Mouse (Mus musculus) embryonic facial prominence, embryonic 12.5 days (tissue): ENCODE results near the gene Abhd15. TPM values are rescaled to one million over a fixed set of nuclear protein-coding genes. Genes with fewer than 3 reads are reported as not detected.

Source experiments
- ATAC-seq: fragments of 200-750 bp; cut with Nextera tagmentation; 2 replicates; pipeline ENCODE4 v1.8.0; 2017; ENCODE audit not compliant: insufficient number of reproducible peaks, insufficient read depth, low FRiP score, low TSS enrichment
- H3K27ac ChIP-seq: fragments of 300-500 bp; sonication (generic); 2 replicates; pipeline ENCODE4 v1.5.1; 2016; ENCODE audit warnings: mild to moderate bottlenecking
- H3K27me3 ChIP-seq: fragments of 300-500 bp; sonication (generic); 2 replicates; pipeline ENCODE4 v1.6.1; 2016; ENCODE audit warnings: mild to moderate bottlenecking, moderate library complexity
- H3K36me3 ChIP-seq: fragments of 300-500 bp; sonication (generic); 2 replicates; pipeline ENCODE4 v1.6.1; 2016; ENCODE audit warnings: mild to moderate bottlenecking
- H3K4me1 ChIP-seq: fragments of 300-500 bp; sonication (generic); 2 replicates; pipeline ENCODE4 v1.6.1; 2016
- H3K4me2 ChIP-seq: fragments of 300-500 bp; sonication (generic); replicated peaks from 2 replicates; pipeline ENCODE4 v1.6.1; 2016; ENCODE audit warnings: mild to moderate bottlenecking, moderate library complexity
- H3K4me3 ChIP-seq: fragments of 300-500 bp; sonication (generic); 2 replicates; pipeline ENCODE4 v1.5.1; 2016; ENCODE audit warnings: mild to moderate bottlenecking
- H3K9ac ChIP-seq: fragments of 300-500 bp; sonication (generic); 2 replicates; pipeline ENCODE4 v1.6.1; 2016; ENCODE audit warnings: mild to moderate bottlenecking, moderate library complexity
- H3K9me3 ChIP-seq: fragments of 300-500 bp; sonication (generic); 2 replicates; pipeline ENCODE4 v1.6.1; 2016; ENCODE audit warnings: mild to moderate bottlenecking, moderate library complexity
- WGBS: fragments of 180-500 bp; shearing (Covaris S2); methylation state at CpG from one replicate; pipeline ENCODE4 v1.1.7; 2016; 5-methylcytosine and 5-hydroxymethylcytosine counted together
- polyA plus RNA-seq: library from polyadenylated mRNA; unstranded; fragments of >200 nt; fragmentation: Nextera tagmentation; extraction: Ambion mirVana; gene quantifications from 2 replicates; pipeline ENCODE4 v1.2.1, GENCODE M21; 2016

Gene Abhd15
- polyA plus RNA-seq, 1 experiment from 2014 or later = 2.8 TPM

DNA sequence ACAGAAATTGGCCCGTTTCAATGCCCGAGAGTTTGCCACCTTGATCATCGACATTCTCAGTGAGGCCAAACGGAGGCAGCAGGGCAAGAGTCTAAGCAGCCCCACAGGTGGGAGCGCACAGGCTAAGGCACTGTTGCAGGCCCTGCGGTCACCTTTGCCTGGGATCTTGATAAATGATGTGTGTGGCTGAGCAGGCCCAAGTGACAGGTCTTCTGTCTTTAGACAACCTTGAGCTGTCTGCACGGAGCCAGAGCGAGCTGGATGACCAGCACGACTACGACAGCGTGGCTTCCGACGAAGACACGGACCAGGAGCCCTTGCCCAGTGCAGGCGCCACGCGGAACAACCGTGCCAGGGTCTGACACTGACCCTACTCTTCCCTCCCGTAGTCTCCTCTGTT lies 10.5 kb upstream of the Abhd15 start:
- Histone ChIP-seq H3K4me2 (no peak overlapping the region), H3K36me3 (peaks cover 73% of the 10 kb centered on the region), H3K27me3 (no peaks in the 10 kb centered on the region), H3K9ac (no peak overlapping the region), H3K4me1 (peaks cover 18% of the 10 kb centered on the region), H3K27ac (no peak overlapping the region), H3K9me3 (no peaks in the 10 kb centered on the region), H3K4me3 (no peak overlapping the region)
- 94% methylated on average over 19 of the region's 19 CpGs for WGBS
- no peak for ATAC-seq

DNA sequence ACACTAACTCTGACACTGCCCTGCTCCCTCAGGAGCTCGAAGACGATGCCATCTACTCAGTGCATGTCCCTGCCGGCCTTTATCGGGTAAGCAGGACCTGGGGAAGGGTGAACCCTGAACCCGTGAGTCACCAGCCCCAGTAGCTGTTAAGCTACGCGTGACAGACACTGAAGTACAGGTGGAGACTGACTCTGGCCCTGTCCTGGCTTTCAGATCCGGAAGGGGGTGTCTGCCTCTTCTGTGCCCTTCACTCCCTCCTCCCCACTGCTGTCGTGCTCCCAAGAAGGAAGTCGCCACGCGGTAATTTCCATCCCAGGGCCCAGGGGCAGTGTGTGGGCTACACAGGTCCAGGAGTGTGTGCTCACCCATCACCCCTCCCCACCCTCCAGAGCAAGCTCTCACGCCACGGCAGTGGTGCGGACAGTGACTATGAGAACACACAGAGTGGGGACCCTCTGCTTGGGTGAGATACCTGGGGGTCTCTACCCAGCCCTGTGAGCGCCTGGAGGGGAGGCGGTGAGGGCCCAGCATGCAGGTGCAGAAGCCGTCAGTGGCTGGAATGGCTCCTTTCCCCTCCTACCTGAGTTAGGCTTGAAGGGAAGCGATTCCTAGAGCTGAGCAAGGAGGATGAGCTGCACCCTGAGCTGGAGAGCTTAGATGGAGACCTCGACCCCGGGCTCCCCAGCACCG lies 9.5 kb upstream of the Abhd15 start:
- Histone ChIP-seq H3K27ac (no peak overlapping the region), H3K4me3 (no peak overlapping the region), H3K27me3 (no peaks in the 10 kb centered on the region), H3K36me3 (peaks cover 63% of the 10 kb centered on the region), H3K9ac (no peak overlapping the region), H3K4me2 (no peak overlapping the region), H3K9me3 (no peaks in the 10 kb centered on the region), H3K4me1 (peaks cover 15% of the 10 kb centered on the region)
- no peak for ATAC-seq
- 90% methylated on average over 22 of the region's 22 CpGs for WGBS

DNA sequence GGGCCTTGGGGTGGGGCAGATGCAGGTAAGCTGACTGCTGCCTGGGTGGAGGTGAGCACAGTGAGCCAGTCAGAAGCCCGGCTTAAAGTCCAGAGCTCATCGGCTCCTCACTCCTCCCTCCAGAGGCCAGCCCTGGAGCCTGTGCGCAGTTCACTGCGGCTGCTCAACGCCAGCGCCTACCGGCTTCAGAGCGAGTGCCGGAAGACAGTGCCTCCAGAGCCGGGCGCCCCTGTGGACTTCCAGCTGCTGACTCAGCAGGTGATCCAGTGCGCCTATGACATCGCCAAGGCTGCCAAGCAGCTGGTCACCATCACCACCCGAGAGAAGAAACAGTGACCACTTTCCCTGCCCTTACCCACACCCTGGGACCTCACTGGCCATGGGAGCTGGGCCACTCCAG lies 8.6 kb upstream of the Abhd15 start:
- no peak overlapping the region for H3K9ac ChIP-seq
- no peak for ATAC-seq
- peaks cover 12% of the 10 kb centered on the region for H3K4me1 ChIP-seq
- H3K36me3 ChIP-seq = peaks cover 57% of the 10 kb centered on the region
- 82% methylated on average over 14 of the region's 14 CpGs for WGBS
- no peaks in the 10 kb centered on the region for H3K27me3 ChIP-seq
- no peak overlapping the region for H3K4me2 ChIP-seq
- no peaks in the 10 kb centered on the region for H3K9me3 ChIP-seq
- no peak overlapping the region for H3K27ac ChIP-seq
- no peak overlapping the region for H3K4me3 ChIP-seq

DNA sequence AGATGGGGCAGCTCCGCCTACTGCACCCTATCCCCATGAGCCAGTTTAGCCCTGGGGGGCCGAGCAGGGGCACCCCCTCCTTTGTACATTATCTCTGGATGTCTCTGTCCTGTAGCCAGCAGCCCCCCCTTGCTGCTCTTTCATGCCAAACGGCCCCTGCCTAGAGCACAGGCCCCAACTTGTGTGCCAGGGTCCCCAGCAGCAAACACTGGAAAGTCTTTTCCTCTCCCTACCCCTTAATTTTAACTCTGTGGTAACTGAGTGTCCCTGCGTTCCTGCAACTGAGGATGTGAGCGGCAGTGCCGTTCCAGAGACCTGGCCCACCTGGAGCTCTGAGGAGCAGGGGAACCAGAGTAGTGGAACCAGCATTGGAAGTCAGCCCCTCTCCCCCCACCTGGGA lies 8.0 kb upstream of the Abhd15 start:
- Histone ChIP-seq H3K27me3 (no peaks in the 10 kb centered on the region), H3K4me2 (no peak overlapping the region), H3K27ac (no peak overlapping the region), H3K4me1 (peaks cover 15% of the 10 kb centered on the region), H3K9me3 (no peaks in the 10 kb centered on the region), H3K36me3 (peaks cover 56% of the 10 kb centered on the region), H3K4me3 (no peak overlapping the region), H3K9ac (no peak overlapping the region)
- no peak for ATAC-seq
- 82% methylated on average over 6 of the region's 6 CpGs for WGBS

DNA sequence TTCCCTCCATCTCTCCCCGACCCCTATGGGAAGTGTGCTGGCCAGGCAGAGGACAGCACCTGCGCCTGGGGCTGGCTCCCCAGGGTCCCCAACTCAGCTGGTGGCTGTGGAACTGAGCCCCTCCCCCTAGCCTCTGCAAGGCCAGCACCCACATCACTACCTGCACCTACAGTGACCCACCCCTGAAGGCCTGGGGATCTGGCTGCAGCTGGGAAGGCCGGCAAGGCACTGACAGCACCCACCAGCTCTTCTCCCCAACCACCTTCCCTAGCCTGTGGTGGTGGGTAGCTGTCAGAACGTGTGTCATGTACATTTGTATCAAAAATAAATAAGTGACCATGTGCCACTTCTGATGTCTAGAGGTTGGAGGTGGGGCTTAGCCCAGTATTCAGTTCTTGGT lies 7.5 kb upstream of the Abhd15 start:
- H3K4me2 ChIP-seq = no peak overlapping the region
- no peak overlapping the region for H3K4me3 ChIP-seq
- H3K27me3 ChIP-seq = no peaks in the 10 kb centered on the region
- H3K9me3 ChIP-seq = no peaks in the 10 kb centered on the region
- 76% methylated on average over 4 of the region's 4 CpGs for WGBS
- peaks cover 18% of the 10 kb centered on the region for H3K4me1 ChIP-seq
- no peak overlapping the region for H3K9ac ChIP-seq
- peaks cover 51% of the 10 kb centered on the region for H3K36me3 ChIP-seq
- no peak overlapping the region for H3K27ac ChIP-seq
- ATAC-seq = no peak

DNA sequence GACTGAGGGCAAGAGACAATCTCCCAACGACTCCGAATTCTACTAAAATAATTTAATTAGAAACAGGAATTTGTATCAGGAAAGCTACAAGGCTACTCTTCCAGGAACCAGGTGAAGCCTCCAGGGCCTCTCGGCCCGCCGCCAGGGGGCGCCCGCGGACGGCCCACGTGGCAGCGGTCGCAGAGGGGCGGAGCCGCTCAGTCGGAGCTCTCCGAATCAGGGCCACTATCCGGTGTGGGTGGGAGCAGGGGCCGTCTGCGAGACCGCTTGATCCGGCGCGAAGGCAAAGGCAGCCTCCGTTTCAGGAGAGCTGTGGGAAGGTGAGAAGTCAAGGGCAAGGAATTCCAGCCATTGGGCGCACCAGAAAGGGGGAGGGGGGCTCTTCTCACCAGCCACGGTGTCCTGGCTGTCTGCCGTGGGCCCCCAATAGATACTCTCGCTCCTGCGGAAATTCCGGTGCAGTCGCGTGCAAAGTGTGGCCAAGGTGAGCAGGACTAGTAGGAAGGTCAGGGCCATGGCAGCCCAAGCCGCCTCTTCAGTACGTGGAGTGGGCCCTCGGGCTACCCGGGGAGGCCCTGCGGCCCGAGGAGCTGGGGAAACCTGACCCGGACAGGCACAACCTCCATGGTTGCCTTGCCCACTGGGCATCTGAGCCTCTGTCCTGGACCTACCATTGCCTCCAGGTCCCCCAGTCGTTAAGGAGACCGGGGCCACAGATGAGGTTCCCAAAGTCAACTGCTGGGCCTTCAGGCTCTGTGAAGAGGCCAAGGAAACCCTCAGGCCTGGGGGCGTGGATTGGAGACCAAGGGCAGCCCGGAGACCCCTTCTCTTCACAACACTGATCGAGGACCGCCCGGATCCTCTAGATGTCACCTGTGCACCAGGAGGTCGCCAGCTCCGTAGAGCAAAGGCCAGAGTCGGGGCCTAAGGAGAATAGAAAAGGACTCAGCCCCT lies 6.6 kb upstream of the Abhd15 start:
- 18% methylated on average over 49 of the region's 49 CpGs for WGBS
- peak overlapping the region; percentile 37 for H3K4me3 ChIP-seq
- peak overlapping the region; percentile 48 for H3K9ac ChIP-seq
- no peaks in the 10 kb centered on the region for H3K9me3 ChIP-seq
- peak overlapping the region; percentile 72 for H3K27ac ChIP-seq
- ATAC-seq = peak; percentile 49; the same call in 1 of the 2 replicates
- peaks cover 20% of the 10 kb centered on the region for H3K4me1 ChIP-seq
- H3K4me2 ChIP-seq = peak overlapping the region; percentile 72
- H3K36me3 ChIP-seq = peaks cover 42% of the 10 kb centered on the region
- no peaks in the 10 kb centered on the region for H3K27me3 ChIP-seq

DNA sequence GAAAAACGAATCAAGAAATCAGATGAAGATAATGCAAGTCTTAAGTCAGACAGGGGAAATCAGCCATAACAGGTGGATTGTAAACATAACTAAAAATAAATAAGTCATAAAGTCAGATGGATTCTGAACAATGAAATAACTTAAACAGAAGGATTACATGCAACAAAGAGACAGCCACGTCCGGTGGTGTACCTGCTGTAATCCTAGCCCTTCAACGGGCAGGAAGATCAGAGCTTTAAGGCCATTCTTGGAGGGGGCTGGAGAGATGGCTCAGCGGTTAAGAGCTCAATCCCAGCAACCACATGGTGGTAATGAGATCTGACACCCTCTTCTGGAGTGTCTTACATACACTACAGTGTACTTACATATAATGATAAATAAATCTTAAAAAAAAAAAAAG lies 3.6 kb upstream of the Abhd15 start:
- ATAC-seq = no peak
- peaks cover 12% of the 10 kb centered on the region for H3K36me3 ChIP-seq
- peaks cover 21% of the 10 kb centered on the region for H3K27me3 ChIP-seq
- peaks cover 47% of the 10 kb centered on the region for H3K4me1 ChIP-seq
- no peak overlapping the region for H3K27ac ChIP-seq
- H3K4me2 ChIP-seq = no peak overlapping the region
- H3K9ac ChIP-seq = no peak overlapping the region
- no peaks in the 10 kb centered on the region for H3K9me3 ChIP-seq
- H3K4me3 ChIP-seq = no peak overlapping the region
- 70% methylated on average over 5 of the region's 5 CpGs for WGBS

DNA sequence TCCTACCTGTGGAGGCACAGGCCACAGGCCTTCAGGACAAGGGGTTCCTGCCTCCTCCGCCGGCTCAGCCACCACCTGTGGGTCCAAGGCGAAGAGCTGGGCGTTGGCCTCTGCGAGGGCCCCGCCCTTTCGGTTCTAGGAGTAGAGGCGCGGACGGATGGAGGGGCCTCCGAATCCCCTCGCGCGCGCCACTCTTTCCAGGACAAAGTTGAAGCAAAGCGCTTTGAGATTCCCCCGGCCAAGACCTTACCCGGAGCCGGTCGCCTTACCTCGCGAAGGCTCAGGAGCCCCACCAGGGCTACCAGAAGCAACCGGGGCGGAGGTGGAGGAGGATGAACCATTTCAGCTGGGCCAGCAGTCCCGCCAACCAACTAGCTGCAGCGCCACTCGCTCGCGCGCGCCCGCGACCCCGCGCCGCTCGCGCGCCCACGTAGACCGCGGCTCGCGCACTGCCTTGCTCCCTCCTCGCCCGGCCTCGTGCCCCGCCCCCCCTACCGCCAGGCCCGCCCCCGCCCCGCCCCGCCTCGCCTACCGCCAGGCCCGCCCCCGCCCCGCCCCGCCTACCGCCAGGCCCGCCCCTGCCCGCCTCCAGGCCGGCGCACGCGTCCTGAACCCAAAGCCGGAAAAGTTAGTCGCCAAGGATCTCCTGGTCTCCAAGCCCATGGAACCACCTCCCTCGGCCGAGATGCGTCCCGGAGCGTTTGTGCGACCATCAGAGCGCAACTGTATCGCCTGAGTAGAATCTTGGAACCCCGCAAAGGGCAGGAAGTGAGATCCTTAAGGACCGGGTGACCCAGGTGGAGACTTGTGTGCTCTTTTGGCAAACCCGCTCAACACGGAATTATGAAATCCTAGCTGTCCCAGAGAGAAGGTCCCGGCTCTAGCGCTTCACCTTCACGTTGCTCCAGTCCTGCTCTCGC lies 1.8 kb upstream of the Abhd15 start:
- Histone ChIP-seq H3K27ac (peak overlapping the region; percentile 75), H3K4me1 (peaks cover 44% of the 10 kb centered on the region)
- ATAC-seq = peak; percentile 35; the same call in 1 of the 2 replicates

DNA sequence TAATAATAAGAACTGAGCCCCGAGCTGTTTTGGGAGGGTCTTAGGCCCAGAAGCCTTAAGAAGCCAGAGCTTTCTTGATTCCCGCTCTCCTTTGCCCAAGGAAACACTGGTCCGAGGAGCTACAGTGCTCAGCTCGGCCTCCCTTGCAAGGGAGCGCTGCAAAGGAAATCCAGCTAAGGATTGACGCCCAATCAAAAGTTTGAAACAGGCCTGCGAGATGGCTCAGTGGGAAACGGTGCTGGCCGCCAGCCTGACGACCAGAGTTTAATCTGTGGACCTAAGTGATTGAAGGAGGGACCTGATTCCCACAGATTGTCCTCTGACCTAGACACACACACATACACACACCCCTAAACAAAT lies 1.1 kb upstream of the Abhd15 start:
- WGBS = 7% methylated on average over 10 of the region's 10 CpGs
- H3K36me3 ChIP-seq = no peaks in the 10 kb centered on the region
- peak overlapping the region; percentile 98 for H3K4me2 ChIP-seq
- no peaks in the 10 kb centered on the region for H3K9me3 ChIP-seq
- peaks cover 24% of the 10 kb centered on the region for H3K27me3 ChIP-seq
- H3K9ac ChIP-seq = peak overlapping the region; percentile 22; the same call in 1 of the 2 replicates
- peak overlapping the region; percentile 74 for H3K4me3 ChIP-seq
- no peak overlapping the region; the same call in 1 of the 2 replicates for H3K27ac ChIP-seq
- peaks cover 38% of the 10 kb centered on the region for H3K4me1 ChIP-seq
- ATAC-seq = no peak

More for the DNA sequence above, 1.8 kb upstream of the Abhd15 start:
- Histone ChIP-seq H3K36me3 (no peaks in the 10 kb centered on the region), H3K9ac (peak overlapping the region; percentile 77), H3K9me3 (no peaks in the 10 kb centered on the region), H3K4me3 (peak overlapping the region; percentile 74), H3K27me3 (peaks cover 24% of the 10 kb centered on the region), H3K4me2 (peak overlapping the region; percentile 98)
- 1% methylated on average over 69 of the region's 84 CpGs for WGBS

DNA sequence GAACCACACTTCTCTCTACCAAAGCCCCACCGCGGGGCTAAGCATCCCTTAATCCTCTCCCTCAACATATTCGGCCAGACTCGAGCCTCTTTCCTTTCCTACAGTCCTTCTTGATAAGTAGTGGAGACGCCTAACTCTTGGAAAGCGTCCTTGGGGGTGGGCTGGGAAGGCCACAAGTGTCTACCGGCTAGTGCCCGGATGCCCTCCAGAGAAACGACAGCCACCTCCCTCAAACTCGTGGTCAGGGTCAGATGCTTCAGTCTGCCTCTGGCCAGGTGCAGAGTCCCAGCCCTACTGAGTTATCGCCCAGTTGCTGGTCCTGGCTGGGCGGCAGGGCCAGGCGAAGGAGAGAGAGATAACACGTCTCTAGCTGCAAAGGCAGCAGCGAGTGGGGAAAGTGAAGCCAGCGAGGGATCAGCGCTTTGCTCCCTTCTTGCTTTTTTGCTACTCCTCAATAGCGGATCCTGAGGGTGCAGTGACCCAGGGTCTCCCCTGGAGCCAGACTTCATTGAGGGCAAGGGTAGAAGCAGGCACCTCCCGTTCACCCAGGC lies 565 bp upstream of the Abhd15 start:
- ATAC-seq = no peak
- H3K4me2 ChIP-seq = peak overlapping the region; percentile 98
- H3K9ac ChIP-seq = 0 out of 2 replicates have a peak overlapping the region, but pooled peaks have one; percentile 53
- H3K27ac ChIP-seq = no peak overlapping the region
- WGBS = 7% methylated on average over 19 of the region's 19 CpGs
- H3K4me3 ChIP-seq = peak overlapping the region; percentile 74
- H3K4me1 ChIP-seq = peaks cover 35% of the 10 kb centered on the region
- no peaks in the 10 kb centered on the region for H3K36me3 ChIP-seq
- no peaks in the 10 kb centered on the region for H3K9me3 ChIP-seq
- H3K27me3 ChIP-seq = peaks cover 24% of the 10 kb centered on the region
